Mouse (Mus musculus): ENCODE measurements at regions not wholly inside any gene's neighbourhood (a gene's known extent, or its start where the extent isn't known, plus 50 kb on each side); places are given as distances from the start of the nearest gene placed in this dataset.

DNA sequence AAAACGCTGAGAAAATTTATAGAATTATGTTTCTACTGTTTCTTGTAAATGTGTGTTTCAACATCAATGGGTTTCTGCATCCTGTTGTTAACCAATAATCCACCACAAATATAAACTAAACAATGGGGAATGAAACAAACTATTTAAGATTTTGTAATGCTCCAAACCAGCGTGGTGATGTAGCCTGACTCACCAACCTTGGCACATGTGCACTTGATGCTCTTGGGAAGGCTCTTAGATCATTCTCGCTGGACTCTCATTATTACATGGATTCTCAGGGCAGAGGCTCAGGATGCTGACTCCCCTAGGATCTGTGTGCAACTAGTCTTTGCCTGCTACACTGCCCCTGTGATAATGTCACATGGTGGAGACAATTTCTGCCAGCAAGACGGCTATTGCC is 158.7 kb upstream of the Krr1 start:
- TF ChIP-seq CTCF (IDR thresholded peaks at IDR 0.05; ENCODE audit: extremely low read depth, insufficient read depth, low read length) (no peak), POLR2A (IDR thresholded peaks at IDR 0.05; ENCODE audit: extremely low read depth, insufficient read depth, low read length) (no peak)
